Mouse (Mus musculus) neural tube, embryonic 11.5 days (tissue): ENCODE measurements around the gene Chchd5. TPM values are rescaled to one million over a fixed set of nuclear protein-coding genes. Genes with fewer than 3 reads are reported as not detected.

Experiments
- ATAC-seq: fragments of 200-750 bp; cut with Nextera tagmentation; 2 replicates; pipeline ENCODE4 v1.8.0; 2017; ENCODE audit warnings: moderate number of reproducible peaks, mild to moderate bottlenecking, moderate TSS enrichment, moderate library complexity; ENCODE audit not compliant: insufficient read depth, low FRiP score, low TSS enrichment
- DNase-seq: peaks from one replicate; pipeline ENCODE4 v3.0.0-alpha.2; 2015; ENCODE audit warnings: low spot score
- H3K27ac ChIP-seq: fragments of 300-500 bp; sonication (generic); 2 replicates; pipeline ENCODE4 v1.5.1; 2014; ENCODE audit warnings: low read depth, mild to moderate bottlenecking, low read length
- H3K27me3 ChIP-seq: fragments of 300-500 bp; sonication (generic); 2 replicates; pipeline ENCODE4 v1.6.1; 2014; ENCODE audit warnings: mild to moderate bottlenecking, low read length, mixed read lengths; ENCODE audit not compliant: control insufficient read depth, insufficient read depth
- H3K36me3 ChIP-seq: fragments of 300-500 bp; sonication (generic); 2 replicates; pipeline ENCODE4 v1.6.1; 2014; ENCODE audit warnings: mild to moderate bottlenecking, low read length, moderate library complexity, mixed read lengths; ENCODE audit not compliant: control insufficient read depth, insufficient read depth
- H3K4me1 ChIP-seq: fragments of 300-500 bp; sonication (generic); 2 replicates; pipeline ENCODE4 v1.6.1; 2014; ENCODE audit warnings: low read length, mixed read lengths; ENCODE audit not compliant: control insufficient read depth, insufficient read depth
- H3K4me2 ChIP-seq: fragments of 300-500 bp; sonication (generic); 2 replicates; pipeline ENCODE4 v1.6.1; 2014; ENCODE audit warnings: low read depth, mild to moderate bottlenecking, moderate library complexity
- H3K4me3 ChIP-seq: fragments of 300-500 bp; sonication (generic); 2 replicates; pipeline ENCODE4 v1.5.1; 2014; ENCODE audit warnings: low read depth, low read length
- H3K9ac ChIP-seq: fragments of 300-500 bp; sonication (generic); 2 replicates; pipeline ENCODE4 v1.6.1; 2014; ENCODE audit warnings: mild to moderate bottlenecking, low read length
- H3K9me3 ChIP-seq: fragments of 300-500 bp; sonication (generic); 2 replicates; pipeline ENCODE4 v1.6.1; 2016; ENCODE audit warnings: low read length; ENCODE audit not compliant: control insufficient read depth
- WGBS: fragments of 180-500 bp; shearing (Covaris S2); extraction: QIAGEN DNeasy Blood & Tissue Kit; methylation state at CpG from one replicate; pipeline ENCODE4 v1.1.7; 2014; 5-methylcytosine and 5-hydroxymethylcytosine counted together
- polyA plus RNA-seq: library from polyadenylated mRNA; unstranded; fragments of >200 nt; fragmentation: Nextera tagmentation; extraction: Ambion mirVana; gene quantifications from 2 replicates; pipeline ENCODE4 v1.2.1, GENCODE M21; 2014

Chchd5 gene
- polyA plus RNA-seq, 1 experiment from 2014 or later = 26.4 TPM

DNA sequence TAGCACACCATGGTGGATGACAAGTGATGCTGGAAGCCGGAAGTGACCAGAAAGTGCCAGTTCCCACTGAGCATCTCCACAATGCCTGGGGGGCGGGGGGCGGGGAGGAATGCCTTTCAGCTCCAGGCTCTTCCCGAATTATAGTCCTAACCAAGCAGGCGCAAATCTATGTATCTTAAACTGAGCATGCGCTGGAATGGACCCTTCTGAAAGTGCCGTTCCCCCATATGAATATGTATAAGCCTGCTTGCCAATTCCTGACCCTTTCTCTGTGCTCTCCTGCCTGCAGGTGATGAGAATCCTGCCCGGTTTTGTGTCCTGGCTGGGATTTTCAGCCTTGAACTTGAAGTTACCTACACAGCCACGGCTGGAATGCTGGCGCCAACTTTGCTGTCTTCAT, 43.9 kb downstream of the Chchd5 start:
- ATAC-seq (no peak), DNase-seq (no peak)
- Histone ChIP-seq H3K4me2 (no peak overlapping the region), H3K36me3 (no peaks in the 10 kb centered on the region), H3K9ac (no peak overlapping the region), H3K9me3 (no peaks in the 10 kb centered on the region), H3K27me3 (no peaks in the 10 kb centered on the region), H3K4me1 (no peaks in the 10 kb centered on the region), H3K27ac (no peak overlapping the region), H3K4me3 (no peak overlapping the region)
- 50% methylated on average over 10 of the region's 10 CpGs for WGBS

DNA sequence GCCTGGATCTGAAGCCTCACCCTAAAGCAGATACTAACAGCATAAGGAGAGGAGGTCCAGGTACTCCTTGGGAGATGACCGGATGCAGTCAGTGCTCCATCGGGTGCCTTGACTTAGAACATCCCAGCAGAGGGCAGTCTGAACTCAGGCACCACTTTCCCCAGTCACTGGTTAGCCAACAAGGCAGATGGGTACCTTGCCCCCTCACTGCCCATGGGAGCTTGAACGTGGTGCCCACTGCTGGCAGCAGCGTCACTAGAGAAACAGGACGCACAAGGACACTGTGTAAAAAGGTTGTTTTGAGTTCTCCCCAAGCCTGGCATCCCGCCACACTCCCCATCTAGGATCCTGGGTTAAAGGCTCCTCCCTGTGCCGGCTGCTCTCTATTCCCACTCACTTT, 45.0 kb downstream of the Chchd5 start:
- Histone ChIP-seq H3K9me3 (no peaks in the 10 kb centered on the region), H3K9ac (no peak overlapping the region), H3K4me3 (no peak overlapping the region), H3K27ac (no peak overlapping the region), H3K4me1 (no peaks in the 10 kb centered on the region), H3K36me3 (no peaks in the 10 kb centered on the region), H3K27me3 (no peaks in the 10 kb centered on the region), H3K4me2 (no peak overlapping the region)
- 43% methylated on average over 7 of the region's 7 CpGs for WGBS
- ATAC-seq = no peak
- DNase-seq = no peak

DNA sequence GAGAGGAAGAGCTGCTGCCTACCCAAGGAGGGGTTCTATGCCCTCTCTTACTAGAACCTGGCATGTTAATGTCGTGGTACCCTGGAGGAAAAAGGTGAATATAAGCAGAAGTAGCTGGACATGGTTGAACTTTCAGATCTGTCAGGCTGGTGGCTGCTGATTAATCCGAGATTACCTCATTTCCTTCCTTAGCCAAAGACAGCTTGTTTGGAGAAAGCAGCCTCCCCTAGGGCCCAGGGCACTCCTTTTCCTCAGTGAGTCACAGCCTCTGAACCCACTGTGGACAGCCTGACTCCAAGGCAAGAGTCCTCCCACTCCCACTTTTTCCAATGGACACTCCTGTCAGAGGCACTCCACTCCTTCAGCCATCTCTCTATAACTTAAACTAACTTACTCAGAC, 46.1 kb downstream of the Chchd5 start:
- DNase-seq = no peak
- Histone ChIP-seq H3K27me3 (no peaks in the 10 kb centered on the region), H3K4me2 (no peak overlapping the region), H3K9me3 (no peaks in the 10 kb centered on the region), H3K9ac (no peak overlapping the region), H3K27ac (no peak overlapping the region), H3K4me1 (no peaks in the 10 kb centered on the region), H3K36me3 (no peaks in the 10 kb centered on the region), H3K4me3 (no peak overlapping the region)
- WGBS = 76% methylated on average over 2 of the region's 2 CpGs
- ATAC-seq = no peak

DNA sequence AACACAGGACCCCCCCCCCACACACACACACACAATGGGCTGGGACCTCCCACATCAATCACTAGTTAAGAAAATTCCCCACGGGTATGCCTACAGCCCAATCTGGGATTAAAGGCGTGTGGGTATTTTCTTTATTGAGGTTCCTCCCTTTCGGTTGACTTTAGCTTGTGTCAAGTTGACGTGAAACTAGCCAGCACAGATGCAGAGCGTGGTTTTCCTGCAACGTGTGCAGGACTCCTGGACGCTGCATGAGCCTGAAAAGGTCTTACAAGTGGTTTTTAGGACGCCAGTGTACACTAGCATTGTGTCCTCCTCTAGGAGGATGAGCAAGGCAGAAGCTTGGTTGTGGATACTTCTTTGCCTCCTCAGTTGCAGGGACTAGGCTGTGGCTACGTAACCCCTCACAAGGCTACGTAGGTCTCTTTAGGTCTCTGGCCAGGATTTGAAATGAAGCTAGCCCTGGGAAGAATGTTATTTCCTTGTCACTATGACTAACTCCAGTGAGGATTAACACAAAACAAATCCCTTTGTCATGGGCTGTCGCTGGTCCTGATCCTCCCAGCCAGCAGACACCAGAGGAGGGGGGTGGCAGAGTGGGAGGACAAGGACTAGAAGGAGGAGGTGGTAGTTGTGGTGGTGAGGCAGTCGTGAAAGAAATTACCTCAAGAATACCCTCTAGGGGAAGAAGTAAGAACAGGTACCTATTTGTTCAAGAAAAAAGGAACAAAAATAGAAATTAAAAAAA, 47.3 kb downstream of the Chchd5 start:
- no peaks in the 10 kb centered on the region for H3K9me3 ChIP-seq
- no peak overlapping the region for H3K4me2 ChIP-seq
- no peak overlapping the region for H3K4me3 ChIP-seq
- 79% methylated on average over 12 of the region's 12 CpGs for WGBS
- H3K36me3 ChIP-seq = no peaks in the 10 kb centered on the region
- no peak for ATAC-seq
- H3K9ac ChIP-seq = no peak overlapping the region
- H3K4me1 ChIP-seq = no peaks in the 10 kb centered on the region
- no peak overlapping the region for H3K27ac ChIP-seq
- H3K27me3 ChIP-seq = no peaks in the 10 kb centered on the region
- no peak for DNase-seq

DNA sequence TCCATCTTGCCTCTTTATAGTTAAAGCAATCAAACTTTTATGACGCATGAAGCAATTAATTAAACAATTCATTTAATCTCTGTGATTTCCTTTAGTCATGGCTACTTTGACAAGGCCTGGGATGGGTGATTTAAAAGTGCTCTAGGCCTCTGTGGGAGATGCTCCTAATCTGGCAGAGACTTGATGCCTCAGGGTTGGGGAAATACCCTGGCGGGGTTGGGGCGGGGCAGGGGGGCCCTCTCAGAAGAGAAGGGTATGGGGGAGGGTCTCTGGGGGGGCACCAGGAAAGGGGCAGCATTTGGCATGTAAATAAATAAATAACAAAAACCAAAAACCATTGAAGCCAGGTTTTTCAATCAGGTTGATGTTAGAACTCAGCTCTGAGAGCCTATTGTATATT, 48.2 kb downstream of the Chchd5 start:
- no peak overlapping the region for H3K9ac ChIP-seq
- no peak for ATAC-seq
- no peaks in the 10 kb centered on the region for H3K9me3 ChIP-seq
- H3K4me1 ChIP-seq = no peaks in the 10 kb centered on the region
- H3K4me3 ChIP-seq = no peak overlapping the region
- H3K27ac ChIP-seq = no peak overlapping the region
- DNase-seq = no peak
- no peaks in the 10 kb centered on the region for H3K36me3 ChIP-seq
- no peaks in the 10 kb centered on the region for H3K27me3 ChIP-seq
- WGBS = 61% methylated on average over 3 of the region's 3 CpGs
- no peak overlapping the region for H3K4me2 ChIP-seq

DNA sequence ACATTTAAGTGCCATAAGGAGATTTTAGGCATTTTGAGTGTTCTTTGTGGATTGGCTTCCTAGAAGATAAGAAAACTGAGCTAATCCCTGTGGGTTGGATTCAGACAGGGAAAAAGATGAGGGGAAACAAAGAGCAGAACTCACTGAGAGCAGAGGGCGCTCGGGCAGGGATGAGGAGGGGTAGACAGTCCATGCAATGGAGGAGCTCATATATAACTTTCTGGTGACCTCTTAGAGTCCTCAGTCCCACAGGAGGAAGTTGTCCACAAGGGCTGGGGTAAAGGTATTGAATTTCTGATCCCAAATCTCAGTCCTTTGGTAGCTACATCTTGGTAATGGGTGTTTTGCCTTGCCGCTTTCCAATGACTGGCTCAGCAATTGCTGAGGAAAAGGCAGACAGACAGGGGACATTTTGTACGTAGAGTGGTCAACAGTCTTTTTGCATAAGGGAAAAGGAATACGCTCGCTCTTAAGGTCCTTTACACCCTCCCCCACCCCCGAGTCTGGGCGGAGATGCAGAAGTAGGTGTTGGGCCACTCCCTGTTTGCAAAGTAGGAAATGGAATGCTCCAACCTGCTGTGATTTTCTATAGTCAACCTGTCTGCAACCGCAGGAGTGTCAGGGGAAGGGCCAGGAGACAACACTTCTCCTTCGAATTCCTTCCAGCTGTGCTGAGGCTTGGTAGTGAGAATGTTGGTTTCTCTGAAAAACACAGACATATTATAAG, 48.8 kb downstream of the Chchd5 start:
- Histone ChIP-seq H3K36me3 (no peaks in the 10 kb centered on the region), H3K9me3 (no peaks in the 10 kb centered on the region), H3K9ac (no peak overlapping the region), H3K4me2 (no peak overlapping the region), H3K4me3 (no peak overlapping the region), H3K27me3 (no peaks in the 10 kb centered on the region), H3K27ac (no peak overlapping the region), H3K4me1 (no peaks in the 10 kb centered on the region)
- ATAC-seq (no peak), DNase-seq (no peak)
- WGBS = 45% methylated on average over 10 of the region's 10 CpGs

DNA sequence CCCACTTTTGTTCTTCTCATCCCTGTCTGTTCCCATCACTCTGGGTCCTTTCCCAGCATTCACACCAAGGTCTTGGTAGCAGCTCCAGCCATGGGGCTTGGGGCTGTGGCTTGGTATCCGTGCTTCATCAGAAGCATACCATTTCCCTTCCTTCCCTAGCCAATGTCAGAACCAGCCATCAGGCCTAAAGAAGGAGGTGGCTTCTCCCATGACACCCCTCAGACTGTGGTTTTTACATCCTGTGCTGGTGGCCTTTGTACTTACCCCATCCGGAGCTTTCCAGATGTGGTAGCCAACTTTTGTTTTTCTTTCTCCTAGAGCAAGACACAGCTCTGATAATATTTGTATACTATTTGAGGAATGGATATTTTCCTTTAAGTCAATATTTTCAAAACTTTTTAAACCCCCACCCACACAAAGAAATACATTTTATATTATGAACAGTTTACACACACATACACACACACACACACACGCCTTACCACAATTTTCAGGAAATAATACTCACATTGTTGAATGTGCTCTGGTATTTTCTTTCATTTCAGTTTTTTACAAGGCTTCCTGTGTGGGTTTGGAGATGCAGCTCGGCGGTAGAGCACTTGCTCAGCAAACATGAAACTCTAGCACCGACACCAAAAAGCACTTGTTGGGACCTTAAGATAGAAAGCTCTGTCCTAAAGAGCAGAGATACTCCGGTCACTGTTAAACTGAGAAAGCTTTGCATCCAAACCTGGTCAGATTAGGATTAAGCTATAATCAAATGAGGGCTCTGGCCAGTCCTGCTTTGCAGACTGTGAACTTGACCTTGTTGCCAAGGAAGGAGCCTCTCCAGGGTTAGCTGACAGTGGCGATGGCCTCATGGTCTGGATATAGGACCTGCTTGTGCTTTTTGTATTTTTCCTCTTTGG, 50.7 kb downstream of the Chchd5 start:
- Histone ChIP-seq H3K9ac (no peak overlapping the region), H3K27me3 (no peaks in the 10 kb centered on the region), H3K4me2 (no peak overlapping the region), H3K9me3 (no peaks in the 10 kb centered on the region), H3K27ac (no peak overlapping the region), H3K4me1 (no peaks in the 10 kb centered on the region), H3K36me3 (no peaks in the 10 kb centered on the region), H3K4me3 (no peak overlapping the region)
- 79% methylated on average over 8 of the region's 8 CpGs for WGBS
- ATAC-seq (no peak), DNase-seq (no peak)

DNA sequence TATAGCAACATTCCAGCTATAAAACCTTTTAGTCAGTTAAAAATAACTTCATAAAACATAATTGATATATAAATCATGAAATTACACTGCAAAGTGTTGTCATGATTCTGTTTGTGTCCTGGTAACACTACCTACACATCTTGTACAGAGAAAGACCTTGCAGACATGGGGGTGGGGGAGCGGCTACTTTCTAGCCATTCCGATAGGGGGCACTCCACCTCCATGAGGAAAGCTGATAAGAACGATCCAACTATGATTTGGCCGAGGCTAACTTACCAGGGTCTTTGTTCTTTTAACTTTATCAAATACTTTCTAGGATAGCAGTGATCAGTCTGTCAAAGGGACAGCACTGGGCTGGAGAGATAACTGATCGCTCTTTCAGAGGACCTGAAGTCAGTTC, 52.0 kb downstream of the Chchd5 start:
- no peaks in the 10 kb centered on the region for H3K36me3 ChIP-seq
- H3K4me3 ChIP-seq = no peak overlapping the region
- 86% methylated on average over 5 of the region's 5 CpGs for WGBS
- no peak overlapping the region for H3K9ac ChIP-seq
- DNase-seq (no peak), ATAC-seq (no peak)
- H3K9me3 ChIP-seq = no peaks in the 10 kb centered on the region
- no peak overlapping the region for H3K4me2 ChIP-seq
- H3K27me3 ChIP-seq = no peaks in the 10 kb centered on the region
- H3K27ac ChIP-seq = no peak overlapping the region
- H3K4me1 ChIP-seq = no peaks in the 10 kb centered on the region
